Mouse (Mus musculus): ENCODE results near the gene Fosl2. TPM values are rescaled to one million over a fixed set of nuclear protein-coding genes. Genes with fewer than 3 reads are reported as not detected.
A peak's percentile ranks its signal among the peaks of the same experiment; 100 is the strongest.
"Not testable (repeated sequence)": the region's sequence is repeated elsewhere in the genome, so short reads cannot be mapped to it uniquely, and the experiment has no call there.

The Fosl2 gene
- polyA plus RNA-seq, 1 experiment from 2014 or later: 0.63 TPM

GRCm38 (mm10) chr5:32153791-32154490, 18.3 kb downstream of the Fosl2 start:
- no peaks in the 10 kb centered on the region for H3K27me3 ChIP-seq (replicated peaks)
- H3K4me3 ChIP-seq: no peak overlapping the region
- no peak overlapping the region for H3K9ac ChIP-seq
- 67% methylated on average over 17 of the region's 17 CpGs for WGBS
- no peaks in the 10 kb centered on the region for H3K9me3 ChIP-seq
- ATAC-seq (ENCODE audit: low FRiP score, low read depth): no peak
- peaks cover 18% of the 10 kb centered on the region for H3K4me1 ChIP-seq
- H3K4me2 ChIP-seq (replicated peaks): peak overlapping the region; percentile 55
- H3K36me3 ChIP-seq: no peaks in the 10 kb centered on the region
- H3K27ac ChIP-seq: no peak overlapping the region

GRCm38 (mm10) chr5:32154931-32155688, 19.5 kb downstream of the Fosl2 start:
- Histone ChIP-seq H3K4me3 (no peak overlapping the region), H3K36me3 (no peaks in the 10 kb centered on the region), H3K9me3 (no peaks in the 10 kb centered on the region), H3K9ac (no peak overlapping the region), H3K27me3 (replicated peaks) (no peaks in the 10 kb centered on the region), H3K4me2 (replicated peaks) (no peak overlapping the region), H3K4me1 (peaks cover 18% of the 10 kb centered on the region), H3K27ac (no peak overlapping the region)
- no peak for ATAC-seq (ENCODE audit: low FRiP score, low read depth)
- 84% methylated on average over 9 of the region's 9 CpGs for WGBS

- H3K9ac ChIP-seq: no peak overlapping the region
- no peaks in the 10 kb centered on the region for H3K27me3 ChIP-seq (replicated peaks)
- peaks cover 18% of the 10 kb centered on the region for H3K4me1 ChIP-seq
- no peak for ATAC-seq (ENCODE audit: low FRiP score, low read depth)
- H3K36me3 ChIP-seq: no peaks in the 10 kb centered on the region
- H3K4me2 ChIP-seq (replicated peaks): no peak overlapping the region
- 87% methylated on average over 3 of the region's 3 CpGs for WGBS
- H3K4me3 ChIP-seq: no peak overlapping the region
- H3K9me3 ChIP-seq: no peaks in the 10 kb centered on the region
- H3K27ac ChIP-seq: no peak overlapping the region
These were observed 20.3 kb downstream of the Fosl2 start for GRCm38 (mm10) chr5:32155927-32156326.

- Histone ChIP-seq H3K4me2 (replicated peaks) (no peak overlapping the region), H3K9ac (no peak overlapping the region), H3K9me3 (no peaks in the 10 kb centered on the region), H3K4me1 (no peaks in the 10 kb centered on the region), H3K4me3 (no peak overlapping the region), H3K27ac (no peak overlapping the region), H3K27me3 (replicated peaks) (no peaks in the 10 kb centered on the region), H3K36me3 (no peaks in the 10 kb centered on the region)
- 89% methylated on average over 3 of the region's 3 CpGs for WGBS
- ATAC-seq (ENCODE audit: low FRiP score, low read depth): no peak
These were observed 28.0 kb downstream of the Fosl2 start for GRCm38 (mm10) chr5:32163478-32164043.

GRCm38 (mm10) chr5:32172188-32172587, 36.6 kb downstream of the Fosl2 start:
- no peaks in the 10 kb centered on the region for H3K36me3 ChIP-seq
- 73% methylated on average over 2 of the region's 2 CpGs for WGBS
- no peak overlapping the region for H3K9ac ChIP-seq
- no peak overlapping the region for H3K4me3 ChIP-seq
- no peak for ATAC-seq (ENCODE audit: low FRiP score, low read depth)
- no peak overlapping the region for H3K27ac ChIP-seq
- H3K4me1 ChIP-seq: no peaks in the 10 kb centered on the region
- no peak overlapping the region for H3K4me2 ChIP-seq (replicated peaks)
- no peaks in the 10 kb centered on the region for H3K27me3 ChIP-seq (replicated peaks)
- H3K9me3 ChIP-seq: no peaks in the 10 kb centered on the region

- Histone ChIP-seq H3K27ac (no peak overlapping the region), H3K4me3 (no peak overlapping the region), H3K27me3 (replicated peaks) (no peaks in the 10 kb centered on the region), H3K4me2 (replicated peaks) (no peak overlapping the region), H3K9me3 (no peaks in the 10 kb centered on the region), H3K4me1 (no peaks in the 10 kb centered on the region), H3K36me3 (no peaks in the 10 kb centered on the region), H3K9ac (no peak overlapping the region)
- ATAC-seq (ENCODE audit: low FRiP score, low read depth): no peak
- WGBS: 89% methylated on average over 2 of the region's 2 CpGs
These were observed 41.2 kb downstream of the Fosl2 start for GRCm38 (mm10) chr5:32176800-32177199.

GRCm38 (mm10) chr5:32177737-32178136, 42.1 kb downstream of the Fosl2 start:
- no peaks in the 10 kb centered on the region for H3K4me1 ChIP-seq
- no peak overlapping the region for H3K27ac ChIP-seq
- WGBS: 85% methylated on average over 4 of the region's 4 CpGs
- no peak overlapping the region for H3K9ac ChIP-seq
- H3K27me3 ChIP-seq (replicated peaks): no peaks in the 10 kb centered on the region
- ATAC-seq (ENCODE audit: low FRiP score, low read depth): no peak
- no peaks in the 10 kb centered on the region for H3K9me3 ChIP-seq
- no peak overlapping the region for H3K4me3 ChIP-seq
- H3K36me3 ChIP-seq: no peaks in the 10 kb centered on the region
- H3K4me2 ChIP-seq (replicated peaks): no peak overlapping the region

- H3K4me1 ChIP-seq; H3K4me3 ChIP-seq; H3K9me3 ChIP-seq; H3K27me3 ChIP-seq (replicated peaks); H3K4me2 ChIP-seq (replicated peaks); H3K36me3 ChIP-seq; H3K9ac ChIP-seq; H3K27ac ChIP-seq; ATAC-seq (ENCODE audit: low FRiP score, low read depth): not testable (repeated sequence)
- WGBS: 86% methylated on average over 5 of the region's 6 CpGs
These were observed 43.1 kb downstream of the Fosl2 start for GRCm38 (mm10) chr5:32178720-32179119.

- 69% methylated on average over 4 of the region's 4 CpGs for WGBS
- no peak overlapping the region for H3K4me3 ChIP-seq
- H3K27ac ChIP-seq: no peak overlapping the region
- no peaks in the 10 kb centered on the region for H3K27me3 ChIP-seq (replicated peaks)
- H3K4me2 ChIP-seq (replicated peaks): no peak overlapping the region
- H3K9ac ChIP-seq: no peak overlapping the region
- H3K4me1 ChIP-seq: no peaks in the 10 kb centered on the region
- H3K9me3 ChIP-seq: no peaks in the 10 kb centered on the region
- H3K36me3 ChIP-seq: no peaks in the 10 kb centered on the region
- ATAC-seq (ENCODE audit: low FRiP score, low read depth): no peak
These were observed 47.5 kb downstream of the Fosl2 start for GRCm38 (mm10) chr5:32182885-32183629.

GRCm38 (mm10) chr5:32187717-32188116, 52.1 kb downstream of the Fosl2 start:
- Histone ChIP-seq H3K9me3 (no peaks in the 10 kb centered on the region), H3K9ac (no peak overlapping the region), H3K4me1 (no peaks in the 10 kb centered on the region), H3K4me3 (no peak overlapping the region), H3K27ac (no peak overlapping the region), H3K27me3 (replicated peaks) (no peaks in the 10 kb centered on the region), H3K4me2 (replicated peaks) (no peak overlapping the region), H3K36me3 (no peaks in the 10 kb centered on the region)
- WGBS: 64% methylated on average over 11 of the region's 11 CpGs
- no peak for ATAC-seq (ENCODE audit: low FRiP score, low read depth)

- Histone ChIP-seq H3K27me3 (replicated peaks) (no peaks in the 10 kb centered on the region), H3K9ac (no peak overlapping the region), H3K27ac (no peak overlapping the region), H3K4me2 (replicated peaks) (no peak overlapping the region), H3K9me3 (no peaks in the 10 kb centered on the region), H3K4me1 (no peaks in the 10 kb centered on the region), H3K4me3 (no peak overlapping the region), H3K36me3 (no peaks in the 10 kb centered on the region)
- ATAC-seq (ENCODE audit: low FRiP score, low read depth): no peak
- WGBS: 94% methylated on average over 5 of the region's 5 CpGs
These were observed 55.7 kb downstream of the Fosl2 start for GRCm38 (mm10) chr5:32191259-32191658.
